Mouse (Mus musculus) liver, embryonic 16.5 days (tissue): ENCODE measurements around the gene Phkb. TPM values are rescaled to one million over a fixed set of nuclear protein-coding genes. Genes with fewer than 3 reads are reported as not detected.

Experiments used
- ATAC-seq: fragments of 200-750 bp; cut with Nextera tagmentation; 2 replicates; pipeline ENCODE4 v1.8.0; 2017; ENCODE audit warnings: low read depth, mild to moderate bottlenecking, moderate number of reproducible peaks, moderate library complexity
- H3K27ac ChIP-seq: fragments of 300-500 bp; sonication (generic); 2 replicates; pipeline ENCODE4 v1.5.1; 2014; ENCODE audit warnings: mild to moderate bottlenecking, low read length
- H3K27me3 ChIP-seq: fragments of 300-500 bp; sonication (generic); 2 replicates; pipeline ENCODE4 v1.6.1; 2014; ENCODE audit warnings: low read depth, low read length, mixed read lengths; ENCODE audit not compliant: control insufficient read depth, insufficient read depth
- H3K36me3 ChIP-seq: fragments of 300-500 bp; sonication (generic); 2 replicates; pipeline ENCODE4 v1.6.1; 2014; ENCODE audit warnings: mild to moderate bottlenecking; ENCODE audit not compliant: control insufficient read depth, insufficient read depth
- H3K4me1 ChIP-seq: fragments of 300-500 bp; sonication (generic); 2 replicates; pipeline ENCODE4 v1.6.1; 2014; ENCODE audit warnings: low read depth, low read length, mixed read lengths; ENCODE audit not compliant: control insufficient read depth
- H3K4me2 ChIP-seq: fragments of 300-500 bp; sonication (generic); 2 replicates; pipeline ENCODE4 v1.6.1; 2014; ENCODE audit warnings: low read depth, low read length, mixed read lengths
- H3K4me3 ChIP-seq: fragments of 300-500 bp; sonication (generic); 2 replicates; pipeline ENCODE4 v1.5.1; 2014; ENCODE audit warnings: low read depth, mild to moderate bottlenecking, low read length
- H3K9ac ChIP-seq: fragments of 300-500 bp; sonication (generic); 2 replicates; pipeline ENCODE4 v1.6.1; 2014; ENCODE audit warnings: low read depth, low read length
- H3K9me3 ChIP-seq: fragments of 300-500 bp; sonication (generic); replicated peaks from 2 replicates; pipeline ENCODE4 v1.6.1; 2016; ENCODE audit warnings: low read length; ENCODE audit not compliant: control insufficient read depth
- WGBS: fragments of 180-500 bp; shearing (Covaris S2); extraction: QIAGEN DNeasy Blood & Tissue Kit; methylation state at CpG from one replicate; pipeline ENCODE4 v1.1.7; 2014; ENCODE audit not compliant: insufficient replicate concordance; 5-methylcytosine and 5-hydroxymethylcytosine counted together
- polyA plus RNA-seq: library from polyadenylated mRNA; unstranded; fragments of >200 nt; fragmentation: Nextera tagmentation; extraction: Ambion mirVana; gene quantifications from 2 replicates; pipeline ENCODE4 v1.2.1, GENCODE M21; 2015

Gene Phkb
- polyA plus RNA-seq, 1 experiment from 2014 or later, result 12.7 TPM

GRCm38 (mm10) chr8:86086791-86087190 lies 246.0 kb downstream of the Phkb start:
- Histone ChIP-seq H3K36me3 (no peaks in the 10 kb centered on the region), H3K27ac (no peak overlapping the region), H3K9ac (no peak overlapping the region), H3K4me3 (no peak overlapping the region), H3K9me3 (no peaks in the 10 kb centered on the region), H3K27me3 (no peaks in the 10 kb centered on the region), H3K4me1 (no peaks in the 10 kb centered on the region), H3K4me2 (no peak overlapping the region)
- 59% methylated on average over 2 of the region's 2 CpGs for WGBS
- no peak for ATAC-seq

GRCm38 (mm10) chr8:86087468-86087867 lies 246.7 kb downstream of the Phkb start:
- Histone ChIP-seq H3K9me3 (no peaks in the 10 kb centered on the region), H3K4me1 (no peaks in the 10 kb centered on the region), H3K4me3 (no peak overlapping the region), H3K9ac (no peak overlapping the region), H3K27me3 (no peaks in the 10 kb centered on the region), H3K4me2 (no peak overlapping the region), H3K36me3 (no peaks in the 10 kb centered on the region), H3K27ac (no peak overlapping the region)
- ATAC-seq, result no peak
- WGBS, result 63% methylated on average over 1 of the region's 1 CpGs

GRCm38 (mm10) chr8:86090666-86091065 lies 249.9 kb downstream of the Phkb start:
- H3K9ac ChIP-seq, result no peak overlapping the region
- H3K4me3 ChIP-seq, result no peak overlapping the region
- 69% methylated on average over 10 of the region's 10 CpGs for WGBS
- no peaks in the 10 kb centered on the region for H3K36me3 ChIP-seq
- no peak overlapping the region for H3K4me2 ChIP-seq
- no peak overlapping the region for H3K27ac ChIP-seq
- H3K4me1 ChIP-seq, result no peaks in the 10 kb centered on the region
- no peaks in the 10 kb centered on the region for H3K9me3 ChIP-seq
- no peaks in the 10 kb centered on the region for H3K27me3 ChIP-seq
- ATAC-seq, result no peak

Other genes starting within 250 kb of the Phkb start
- gene Neto2, start 140.0 kb upstream of the Phkb start, polyA plus RNA-seq, result 0.42 and 0.54 TPM in 2 replicates
- 22.2 and 22.3 TPM in 2 replicates for gene Itfg1, start within 50 bp of the Phkb start, polyA plus RNA-seq